Comparison of ENCODE assay signal across 11 mouse cellular contexts in the genomic region with DNA sequence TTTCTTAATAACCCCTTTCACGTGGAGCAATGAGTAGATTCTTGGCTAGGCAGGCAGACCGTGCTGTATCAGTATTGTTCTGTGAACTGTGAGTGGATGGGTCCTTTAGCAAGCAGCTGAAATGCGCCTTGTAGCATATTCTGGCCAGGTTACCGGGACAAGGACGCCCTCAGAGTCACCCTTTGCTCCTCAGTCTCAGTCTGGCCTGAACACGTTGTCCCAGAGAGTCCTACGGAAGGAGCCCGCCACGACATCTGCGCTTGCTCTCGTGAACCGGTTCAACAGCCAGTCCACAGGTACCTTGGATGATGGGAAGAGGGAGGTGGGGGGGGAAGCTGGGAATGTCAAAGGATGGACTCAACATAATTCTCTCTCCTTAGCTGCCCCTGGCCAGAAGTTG. TPM values are rescaled to one million over a fixed set of nuclear protein-coding genes. Genes with fewer than 3 reads are reported as not detected.
A peak's percentile ranks its signal among the peaks of the same experiment; 100 is the strongest.
DNase-seq lines count a peak whose midpoint lies in the region; ATAC-seq and TF ChIP-seq lines count a peak whose summit lies in the region.
"Had no signal": no experiment of that assay in that cellular context is flagged by ENCODE, and none has a peak within 500 bp of the region (broad histone marks: within the 10 kb centered on the region; RNA-seq: fewer than 3 reads in every experiment).

No protein-coding gene starts in this region.

- H3K4me1 ChIP-seq in kidney, embryonic 14.5 days (ENCODE audit: control insufficient read depth, insufficient read depth, low read length) = peaks cover 15% of the 10 kb centered on the region
- peaks cover 58% of the 10 kb centered on the region for H3K4me1 ChIP-seq in G1E (ENCODE audit: insufficient read depth, low read depth, low read length)
- peaks cover 27% of the 10 kb centered on the region for H3K4me1 ChIP-seq in embryonic facial prominence, embryonic 15.5 days
- H3K4me1 ChIP-seq in limb, embryonic 10.5 days = peaks cover 25% of the 10 kb centered on the region

- no peak for ATAC-seq in kidney, embryonic 14.5 days (ENCODE audit: low FRiP score, low TSS enrichment)
- no peak for ATAC-seq in G1E (ENCODE audit: extremely low read depth, insufficient number of reproducible peaks, low FRiP score, poor library complexity, severe bottlenecking)
- no peak for ATAC-seq in embryonic facial prominence, embryonic 15.5 days (ENCODE audit: insufficient number of reproducible peaks, low FRiP score, low TSS enrichment, low read depth)

- WGBS in kidney, embryonic 14.5 days = 88% methylated on average over 12 of the region's 12 CpGs
- 89% methylated on average over 12 of the region's 12 CpGs for WGBS in embryonic facial prominence, embryonic 15.5 days
- 94% methylated on average over 12 of the region's 12 CpGs for WGBS in limb, embryonic 10.5 days

- H3K9ac ChIP-seq in kidney, embryonic 14.5 days (ENCODE audit: low read depth, low read length) = no peak overlapping the region
- H3K9ac ChIP-seq in embryonic facial prominence, embryonic 15.5 days = no peak overlapping the region

- peak overlapping the region; percentile 76; the same call in 1 of the 2 replicates for H3K4me2 ChIP-seq in kidney, embryonic 14.5 days (replicated peaks; ENCODE audit: low read depth, low read length)
- peak overlapping the region; percentile 84 for H3K4me2 ChIP-seq in embryonic facial prominence, embryonic 15.5 days (replicated peaks)

- H3K27ac ChIP-seq in kidney, embryonic 14.5 days (ENCODE audit: low read depth, low read length) = no peak overlapping the region
- no peak overlapping the region for H3K27ac ChIP-seq in embryonic facial prominence, embryonic 15.5 days (replicated peaks)
- no peak overlapping the region; the same call in 1 of the 2 replicates for H3K27ac ChIP-seq in limb, embryonic 10.5 days
- H3K27ac ChIP-seq: left cerebral cortex, adult 2 months had no signal

- H3K9me3 ChIP-seq in kidney, embryonic 14.5 days (ENCODE audit: control insufficient read depth, low read length) = no peaks in the 10 kb centered on the region
- H3K9me3 ChIP-seq in G1E (replicated peaks) = no peaks in the 10 kb centered on the region
- no peaks in the 10 kb centered on the region for H3K9me3 ChIP-seq in embryonic facial prominence, embryonic 15.5 days (replicated peaks)
- no peaks in the 10 kb centered on the region for H3K9me3 ChIP-seq in limb, embryonic 10.5 days (replicated peaks)

- H3K27me3 ChIP-seq in kidney, embryonic 14.5 days (ENCODE audit: control insufficient read depth, insufficient read depth, low read length) = no peaks in the 10 kb centered on the region
- H3K27me3 ChIP-seq in G1E (ENCODE audit: insufficient read depth, low read length) = no peaks in the 10 kb centered on the region; the same call in 1 of the 2 replicates
- H3K27me3 ChIP-seq in embryonic facial prominence, embryonic 15.5 days = no peaks in the 10 kb centered on the region
- H3K27me3 ChIP-seq in limb, embryonic 10.5 days (ENCODE audit: low read depth, poor library complexity, severe bottlenecking) = no peaks in the 10 kb centered on the region

- TF ChIP-seq CTCF in G1E (IDR thresholded peaks at IDR 0.05; ENCODE audit: low read depth, low read length) = no peak

- H3K4me3 ChIP-seq in kidney, embryonic 14.5 days (ENCODE audit: low read length) = no peak overlapping the region
- peak overlapping the region; percentile 99; the same call in 1 of the 2 replicates for H3K4me3 ChIP-seq in G1E (ENCODE audit: low read depth, low read length)
- H3K4me3 ChIP-seq in embryonic facial prominence, embryonic 15.5 days (replicated peaks) = peak overlapping the region; percentile 84; the same call in 1 of the 2 replicates
- peak overlapping the region; percentile 84 for H3K4me3 ChIP-seq in limb, embryonic 10.5 days
- H3K4me3 ChIP-seq: left cerebral cortex, adult 2 months had no signal

- DNase-seq in kidney, adult 11 months = no peak
- DNase-seq in G1E (ENCODE audit: low spot score) = no peak
- DNase-seq in limb, embryonic 10.5 days (ENCODE audit: low spot score) = no peak
- DNase-seq in adrenal gland, adult (ENCODE audit: inconsistent age in 2 of 2, low spot score in 1 of 2) = no peak
- DNase-seq in cerebellum, adult 8-10 months = no peak
- no peak for DNase-seq in left cerebral cortex, adult 8-10 months (ENCODE audit: low spot score in 2 of 2)
- DNase-seq: adrenal gland, postnatal 36 days; embryo, embryonic 11 days had no signal

- peaks cover 41% of the 10 kb centered on the region for H3K36me3 ChIP-seq in kidney, embryonic 14.5 days (ENCODE audit: control insufficient read depth, insufficient read depth, low read length)
- H3K36me3 ChIP-seq in G1E (replicated peaks) = peaks cover 61% of the 10 kb centered on the region
- H3K36me3 ChIP-seq in embryonic facial prominence, embryonic 15.5 days = peaks cover 29% of the 10 kb centered on the region
- peaks cover 52% of the 10 kb centered on the region for H3K36me3 ChIP-seq in limb, embryonic 10.5 days

RNA-seq across cellular contexts. Expression of gene Aurkb, which starts 2.1 kb away (rescaled TPM):
- 145 and 155 TPM in 2 replicates for polyA plus RNA-seq in kidney, embryonic 14.5 days (2014; fragmentation: Nextera tagmentation; extraction: Ambion mirVana)
- total RNA-seq in G1E (2014; fragmentation: Nextera tagmentation) (176 and 241 TPM in 2 replicates), G1E (2017) (117 and 133 TPM in 2 replicates)
- polyA plus RNA-seq in G1E (2012) = 296 TPM in 2 replicates
- polyA plus RNA-seq in embryonic facial prominence, embryonic 15.5 days (2015; fragmentation: Nextera tagmentation; extraction: Ambion mirVana) = 122 and 123 TPM in 2 replicates
- 214 and 217 TPM in 2 replicates for polyA plus RNA-seq in limb, embryonic 10.5 days (2016; fragmentation: Nextera tagmentation; extraction: Ambion mirVana)
- under 1 TPM; 0.53 to 0.80 (median 0.62) TPM for total RNA-seq in left cerebral cortex, adult 8-10 months (2022)

RNA-seq across cellular contexts. Expression of gene Borcs6, which starts 11.9 kb away (rescaled TPM):
- 6.6 and 7.5 TPM in 2 replicates for polyA plus RNA-seq in kidney, embryonic 14.5 days (2014; fragmentation: Nextera tagmentation; extraction: Ambion mirVana)
- 5.3 and 6.4 TPM in 2 replicates for total RNA-seq in G1E (2014; fragmentation: Nextera tagmentation)
- 6.1 and 8.2 TPM in 2 replicates for total RNA-seq in G1E (2017)
- 25.9 and 37.4 TPM in 2 replicates for polyA plus RNA-seq in G1E (2012)
- polyA plus RNA-seq in embryonic facial prominence, embryonic 15.5 days (2015; fragmentation: Nextera tagmentation; extraction: Ambion mirVana) = 14.9 and 15.7 TPM in 2 replicates
- polyA plus RNA-seq in limb, embryonic 10.5 days (2016; fragmentation: Nextera tagmentation; extraction: Ambion mirVana) = 5.3 and 6.0 TPM in 2 replicates
- total RNA-seq in left cerebral cortex, adult 8-10 months (2022) = 10 to 100 TPM; 32.3 to 37.9 (median 33.5) TPM

RNA-seq across cellular contexts. Expression of gene Tmem107, which starts 23.0 kb away (rescaled TPM):
- polyA plus RNA-seq in kidney, embryonic 14.5 days (2014; fragmentation: Nextera tagmentation; extraction: Ambion mirVana) = 62.2 and 73.8 TPM in 2 replicates
- total RNA-seq in G1E (2014; fragmentation: Nextera tagmentation) = 28.3 and 38.2 TPM in 2 replicates
- 17.2 and 34.2 TPM in 2 replicates for total RNA-seq in G1E (2017)
- polyA plus RNA-seq in G1E (2012) = 70.8 and 77.9 TPM in 2 replicates
- 102 and 137 TPM in 2 replicates for polyA plus RNA-seq in embryonic facial prominence, embryonic 15.5 days (2015; fragmentation: Nextera tagmentation; extraction: Ambion mirVana)
- 35.8 and 38.6 TPM in 2 replicates for polyA plus RNA-seq in limb, embryonic 10.5 days (2016; fragmentation: Nextera tagmentation; extraction: Ambion mirVana)
- total RNA-seq in left cerebral cortex, adult 8-10 months (2022) = 10 to 100 TPM; 15.2 to 19.4 (median 17.1) TPM

RNA-seq across cellular contexts. Expression of gene Ctc1, which starts 31.9 kb away (rescaled TPM):
- 44.2 and 62.3 TPM in 2 replicates for polyA plus RNA-seq in kidney, embryonic 14.5 days (2014; fragmentation: Nextera tagmentation; extraction: Ambion mirVana)
- total RNA-seq in G1E (2014; fragmentation: Nextera tagmentation) = 83.8 and 96.5 TPM in 2 replicates
- total RNA-seq in G1E (2017) = 15.2 and 19.9 TPM in 2 replicates
- polyA plus RNA-seq in G1E (2012) = 73.4 and 104 TPM in 2 replicates
- 43.7 and 53.5 TPM in 2 replicates for polyA plus RNA-seq in embryonic facial prominence, embryonic 15.5 days (2015; fragmentation: Nextera tagmentation; extraction: Ambion mirVana)
- 103 and 104 TPM in 2 replicates for polyA plus RNA-seq in limb, embryonic 10.5 days (2016; fragmentation: Nextera tagmentation; extraction: Ambion mirVana)
- total RNA-seq in left cerebral cortex, adult 8-10 months (2022) = 10 to 100 TPM; 37.1 to 42.9 (median 39.7) TPM

RNA-seq across cellular contexts. Expression of gene Pfas, which starts 39.3 kb away (rescaled TPM):
- polyA plus RNA-seq in kidney, embryonic 14.5 days (2014; fragmentation: Nextera tagmentation; extraction: Ambion mirVana) = 33.7 and 47.7 TPM in 2 replicates
- 83.4 and 107 TPM in 2 replicates for total RNA-seq in G1E (2014; fragmentation: Nextera tagmentation)
- total RNA-seq in G1E (2017) = 34.4 and 36.2 TPM in 2 replicates
- 41.3 and 62.8 TPM in 2 replicates for polyA plus RNA-seq in G1E (2012)
- 26.1 and 27.5 TPM in 2 replicates for polyA plus RNA-seq in embryonic facial prominence, embryonic 15.5 days (2015; fragmentation: Nextera tagmentation; extraction: Ambion mirVana)
- 66.5 and 70.0 TPM in 2 replicates for polyA plus RNA-seq in limb, embryonic 10.5 days (2016; fragmentation: Nextera tagmentation; extraction: Ambion mirVana)
- 10 to 100 TPM; 20.3 to 22.2 (median 20.9) TPM for total RNA-seq in left cerebral cortex, adult 8-10 months (2022)
